Mouse (Mus musculus) cerebral cortex, adult 2 months (tissue): Measurements from ENCODE around the gene Capn5.

ENCODE experiments used
- WGBS: fragments of 180-500 bp; shearing (Covaris S2); methylation state at CpG from one replicate; pipeline ENCODE4 v1.1.7; 2018; 5-methylcytosine and 5-hydroxymethylcytosine counted together

Capn5 gene

GRCm38 (mm10) chr7:98176322-98177070 lies 1.6 kb downstream of the Capn5 start:
- WGBS: 79% methylated on average over 8 of the region's 8 CpGs

GRCm38 (mm10) chr7:98174883-98175755 lies 3.0 kb downstream of the Capn5 start:
- WGBS: 93% methylated on average over 4 of the region's 4 CpGs

- WGBS: 62% methylated on average over 4 of the region's 4 CpGs
These were observed 4.7 kb downstream of the Capn5 start for GRCm38 (mm10) chr7:98173408-98173807.

GRCm38 (mm10) chr7:98172661-98173060 lies 5.4 kb downstream of the Capn5 start:
- WGBS: 91% methylated on average over 8 of the region's 8 CpGs

- WGBS: 57% methylated on average over 6 of the region's 6 CpGs
These were observed 6.7 kb downstream of the Capn5 start for GRCm38 (mm10) chr7:98171141-98172073.

- 53% methylated on average over 10 of the region's 10 CpGs for WGBS
These were observed 13.0 kb downstream of the Capn5 start for GRCm38 (mm10) chr7:98164999-98165528.

- 65% methylated on average over 9 of the region's 9 CpGs for WGBS
These were observed 13.6 kb downstream of the Capn5 start for GRCm38 (mm10) chr7:98164382-98164998.

- WGBS: 69% methylated on average over 3 of the region's 3 CpGs
These were observed 14.4 kb downstream of the Capn5 start for GRCm38 (mm10) chr7:98163700-98164099.

- 89% methylated on average over 6 of the region's 6 CpGs for WGBS
These were observed 15.8 kb downstream of the Capn5 start for GRCm38 (mm10) chr7:98162239-98162638.

- 60% methylated on average over 8 of the region's 8 CpGs for WGBS
These were observed 17.9 kb downstream of the Capn5 start for GRCm38 (mm10) chr7:98160041-98160740.

- 78% methylated on average over 8 of the region's 8 CpGs for WGBS
These were observed 19.6 kb downstream of the Capn5 start for GRCm38 (mm10) chr7:98158481-98158880.

- WGBS: 49% methylated on average over 5 of the region's 5 CpGs
These were observed 20.3 kb downstream of the Capn5 start for GRCm38 (mm10) chr7:98157636-98158332.

- WGBS: 52% methylated on average over 3 of the region's 3 CpGs
These were observed 21.8 kb downstream of the Capn5 start for GRCm38 (mm10) chr7:98156280-98156665.

- WGBS: 20% methylated on average over 8 of the region's 8 CpGs
These were observed 22.4 kb downstream of the Capn5 start for GRCm38 (mm10) chr7:98155546-98156279.

- 82% methylated on average over 5 of the region's 5 CpGs for WGBS
These were observed 24.2 kb downstream of the Capn5 start for GRCm38 (mm10) chr7:98153892-98154291.

GRCm38 (mm10) chr7:98153345-98153744 lies 24.7 kb downstream of the Capn5 start:
- 61% methylated on average over 3 of the region's 3 CpGs for WGBS

- whole genome bisulfite sequencing: 71% methylated on average over 8 of the region's 8 CpGs
These were observed 25.7 kb downstream of the Capn5 start for GRCm38 (mm10) chr7:98152400-98152799.

- 68% methylated on average over 5 of the region's 5 CpGs for WGBS
These were observed 27.5 kb downstream of the Capn5 start for GRCm38 (mm10) chr7:98150525-98150924.

GRCm38 (mm10) chr7:98149802-98150201 lies 28.3 kb downstream of the Capn5 start:
- 69% methylated on average over 3 of the region's 3 CpGs for WGBS
